Mouse (Mus musculus) spleen, embryonic (tissue): ENCODE results near the gene Ppm1g.

ENCODE experiments used
- CTCF ChIA-PET: fragments of 350-600 bp; sonication (Branson Sonifier 250); formaldehyde crosslinking; loops from one replicate; lab custom pipeline; 2022; lab: Charles Lee

Ppm1g gene

GRCm38 (mm10) chr5:31192939-31193630 lies 27.4 kb downstream of the Ppm1g start, which contains the start of the genes Snx17 and Eif2b4:
Gene Snx17, plus strand, starts transcription at chr5:31193227.
Gene Eif2b4, minus strand, starts transcription at chr5:31193430.
- CTCF ChIA-PET, result interaction anchor here (0.8 kb wide), 1 partner anchor 134 kb away, joined by 3 read pairs; no protein-coding TSS in a partner anchor

- CTCF ChIA-PET, result interaction anchor here (0.8 kb wide), 1 partner anchor 135 kb away, joined by 3 read pairs; no protein-coding TSS in a partner anchor
These were observed 28.2 kb downstream of the Ppm1g start for GRCm38 (mm10) chr5:31192045-31192938.

- CTCF ChIA-PET, result interaction anchor here (0.6 kb wide), 1 partner anchor 26 kb away, joined by 3 read pairs; no protein-coding TSS in a partner anchor
These were observed 30.3 kb downstream of the Ppm1g start for GRCm38 (mm10) chr5:31190201-31190600.

GRCm38 (mm10) chr5:31188223-31188840 lies 32.2 kb downstream of the Ppm1g start:
- CTCF ChIA-PET, result interaction anchor here (1.4 kb wide), 1 partner anchor 139 kb away, joined by 3 read pairs; no protein-coding TSS in a partner anchor

GRCm38 (mm10) chr5:31183678-31184077 lies 36.8 kb downstream of the Ppm1g start:
- CTCF ChIA-PET, result no interaction called here

- CTCF ChIA-PET, result no interaction called here
These were observed 39.2 kb downstream of the Ppm1g start for GRCm38 (mm10) chr5:31181183-31181770.

GRCm38 (mm10) chr5:31179766-31180630 lies 40.5 kb downstream of the Ppm1g start, which contains the start of the genes Gm29609 and Gtf3c2:
Gene Gm29609, minus strand, starts transcription at chr5:31179911.
Gene Gtf3c2, minus strand, starts transcription at chr5:31180144.
- CTCF ChIA-PET, result interaction anchor here (0.8 to 0.9 kb wide), 2 partner anchors 8 to 110 kb away, joined by 3 to 4 read pairs; no protein-coding TSS in a partner anchor

- CTCF ChIA-PET, result interaction anchor here (0.8 kb wide), 1 partner anchor 111 kb away, joined by 3 read pairs; no protein-coding TSS in a partner anchor
These were observed 41.2 kb downstream of the Ppm1g start for GRCm38 (mm10) chr5:31179301-31179765.

- CTCF ChIA-PET, result no interaction called here
These were observed 51.9 kb downstream of the Ppm1g start for GRCm38 (mm10) chr5:31168630-31169029.

GRCm38 (mm10) chr5:31164878-31165277 lies 55.6 kb downstream of the Ppm1g start:
- CTCF ChIA-PET, result no interaction called here

GRCm38 (mm10) chr5:31162462-31162861 lies 58.0 kb downstream of the Ppm1g start:
- CTCF ChIA-PET, result interaction anchor here (0.5 kb wide), 1 partner anchor 60 kb away, joined by 3 read pairs; no protein-coding TSS in a partner anchor

GRCm38 (mm10) chr5:31154152-31154553 lies 66.3 kb downstream of the Ppm1g start, which contains the start of gene Mpv17:
Gene Mpv17, minus strand, starts transcription at chr5:31154251.
- CTCF ChIA-PET, result no interaction called here

- CTCF ChIA-PET, result interaction anchor here (0.6 kb wide), 2 partner anchors 125 to 175 kb away, joined by 3 read pairs; no protein-coding TSS in a partner anchor
These were observed 66.9 kb downstream of the Ppm1g start for GRCm38 (mm10) chr5:31153516-31154151.
